Mouse (Mus musculus): ENCODE results near the gene Ifnar1.

The Ifnar1 gene

DNA sequence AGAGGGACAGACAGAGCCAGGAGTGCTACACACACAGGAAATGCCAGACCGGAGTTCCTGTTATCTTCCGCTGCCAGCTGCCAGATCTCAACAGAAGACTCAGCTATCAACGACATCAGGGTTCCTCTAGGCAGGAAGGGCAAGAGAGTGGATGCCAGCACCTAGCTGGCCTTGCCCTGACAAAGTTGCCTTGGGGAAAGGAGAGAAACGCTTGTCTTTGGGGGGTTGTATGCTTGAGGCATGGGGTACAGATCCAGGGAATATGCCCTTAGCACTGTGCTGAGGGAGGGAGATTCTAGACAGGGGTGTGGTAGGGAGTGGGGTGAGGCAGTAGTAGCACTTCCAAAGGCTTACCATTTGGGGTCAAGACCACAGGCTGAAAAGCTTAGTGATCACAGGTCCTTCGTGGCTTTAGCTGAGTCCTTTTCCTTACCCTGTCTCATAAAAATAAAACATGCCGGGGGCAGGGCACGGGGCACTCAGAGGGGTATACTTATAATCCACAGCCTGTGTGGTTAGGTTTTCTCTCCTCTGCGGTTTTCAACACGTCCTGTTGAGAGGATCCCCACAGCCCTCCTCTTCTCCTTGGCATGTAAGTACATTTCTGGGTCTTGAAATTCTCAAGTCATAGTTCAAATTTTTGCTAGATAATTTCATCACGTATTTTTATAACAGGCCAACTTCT, 60.7 kb downstream of the Ifnar1 start:
- DNase-seq = no peak

- no peak for DNase-seq
Observed at GRCm38 (mm10) chr16:91546391-91546835, 61.4 kb downstream of the Ifnar1 start.

DNA sequence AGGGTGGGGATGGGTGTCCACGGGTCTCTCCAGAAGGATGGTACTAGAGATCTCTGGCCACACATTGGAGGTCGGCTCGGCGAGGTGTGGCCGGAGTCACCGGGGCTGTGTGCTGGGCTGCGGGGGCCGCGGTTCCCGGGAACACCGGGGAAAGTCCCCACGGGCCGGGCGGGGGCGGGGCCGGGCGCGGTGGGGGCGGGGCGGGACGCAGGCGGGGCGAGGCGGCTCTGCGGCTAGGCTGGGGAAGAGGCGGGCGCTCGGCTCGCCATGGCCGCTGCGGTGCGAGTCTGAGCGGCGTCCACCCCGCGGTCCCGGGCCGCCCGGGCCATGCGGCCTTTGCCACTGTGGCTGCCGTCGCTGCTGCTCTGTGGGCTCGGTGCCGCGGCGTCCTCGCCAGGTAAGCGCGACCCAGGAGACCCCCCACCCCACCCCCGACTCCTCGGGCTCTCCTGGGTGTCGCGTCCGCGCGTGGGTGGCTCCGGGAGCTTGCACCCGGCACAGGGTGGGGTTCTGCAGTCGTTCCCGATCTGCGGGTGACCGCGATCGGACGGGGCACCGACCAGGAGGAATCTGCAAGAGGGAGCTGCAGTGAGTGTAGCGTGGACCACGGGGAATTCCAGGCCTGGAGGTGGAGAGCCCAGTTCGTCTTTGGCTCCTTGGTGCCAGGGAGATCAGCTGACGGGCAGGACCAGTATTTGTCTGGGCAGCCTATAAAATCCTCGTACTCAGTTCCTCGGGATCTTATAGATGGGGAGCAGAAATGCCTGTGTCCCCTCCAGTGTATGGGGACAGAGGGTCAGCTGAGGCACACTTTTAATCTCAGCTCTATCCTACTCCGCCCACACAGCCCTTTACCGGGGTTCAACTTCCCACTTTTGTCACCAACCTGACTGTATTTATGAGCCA, 62.1 kb downstream of the Ifnar1 start, which contains the start of gene Ifngr2:
Ifngr2 (plus strand) TSS at position 237 of the 906 bp plus-strand sequence.
- DNase-seq = peak; percentile 50

DNA sequence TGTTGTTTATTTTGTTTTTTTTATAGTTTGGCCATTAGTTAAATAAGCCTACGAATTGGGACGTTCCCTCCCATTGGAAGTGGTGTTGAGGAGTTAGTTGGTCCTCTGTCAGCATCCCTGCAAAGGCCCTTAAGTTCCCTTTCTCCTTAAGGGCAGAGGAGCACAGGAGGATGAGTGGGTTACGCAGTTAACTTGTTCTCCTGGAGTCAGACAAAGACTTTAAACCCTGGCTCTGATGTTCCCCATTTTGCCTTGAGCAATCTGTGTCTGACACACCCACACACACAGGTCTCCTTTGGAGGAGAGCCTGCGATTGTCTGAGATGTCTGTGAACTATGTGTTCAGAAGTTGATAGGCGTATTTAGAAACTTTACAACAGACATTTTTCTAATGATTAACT, 62.9 kb downstream of the Ifnar1 start:
- no peak for DNase-seq

DNA sequence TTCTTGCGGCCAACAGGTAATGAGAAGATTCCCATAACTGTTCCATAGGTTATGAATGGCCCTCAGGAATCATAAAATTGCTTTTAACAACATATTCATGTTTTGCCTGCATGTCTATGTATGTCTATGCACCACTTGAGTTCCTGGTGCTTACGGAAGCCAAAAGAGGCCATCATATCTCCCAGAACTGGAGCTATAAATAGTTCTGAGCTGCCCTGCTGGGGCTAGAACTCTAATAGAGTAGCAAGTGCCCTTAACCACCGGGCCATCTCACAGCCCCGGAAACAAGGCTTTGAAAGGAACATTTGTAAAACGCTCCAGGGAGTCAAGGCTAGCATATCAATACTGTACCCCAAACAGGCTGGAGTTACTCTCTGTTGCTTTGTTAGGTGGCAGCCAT, 63.5 kb downstream of the Ifnar1 start:
- no peak for DNase-seq

GRCm38 (mm10) chr16:91548996-91549395, 64.0 kb downstream of the Ifnar1 start:
- no peak for DNase-seq

DNA sequence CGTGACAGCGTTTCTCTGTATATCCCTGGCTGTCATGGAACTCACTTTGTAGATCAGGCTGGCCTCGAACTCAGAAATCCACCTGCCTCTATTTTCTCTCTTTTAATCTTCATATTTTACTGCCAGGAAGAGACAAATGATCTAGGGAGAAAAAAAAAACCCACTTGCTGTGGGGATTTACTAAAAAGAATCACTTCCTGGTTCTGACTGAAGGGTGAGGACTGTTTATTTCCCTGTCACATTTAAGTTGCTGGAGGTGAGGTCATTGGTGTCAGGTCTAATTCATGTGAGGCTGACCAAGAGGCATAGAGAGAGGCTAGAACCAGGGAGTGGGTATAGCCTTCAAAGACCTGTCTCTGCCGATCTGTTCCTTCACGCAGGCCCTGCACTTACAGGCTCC, 64.6 kb downstream of the Ifnar1 start:
- DNase-seq = no peak

DNA sequence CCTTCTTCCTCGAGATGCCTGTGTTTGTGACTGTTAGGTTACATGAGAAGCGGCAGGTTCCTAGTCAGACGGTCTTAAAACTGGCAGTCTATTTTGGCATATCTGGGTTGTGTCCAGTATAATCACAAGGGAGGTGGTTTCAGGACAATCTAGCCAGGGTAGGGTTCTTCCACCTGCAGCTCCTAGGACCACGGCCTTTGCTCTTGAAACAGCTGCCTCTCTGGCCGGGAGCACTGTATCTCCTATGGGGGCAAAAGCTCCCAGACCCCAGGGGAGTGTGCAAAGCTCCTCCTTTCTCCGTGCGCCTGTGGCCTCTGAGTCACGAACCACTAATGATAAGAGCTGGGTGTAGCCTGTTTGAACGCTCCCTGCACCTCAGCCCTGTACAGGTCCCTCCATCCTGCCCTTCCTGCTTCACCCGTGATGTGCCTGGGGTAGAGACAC, 66.1 kb downstream of the Ifnar1 start:
- DNase-seq = no peak

- DNase-seq = no peak
Observed at GRCm38 (mm10) chr16:91552072-91552471, 67.0 kb downstream of the Ifnar1 start.

- peak; percentile 61 for DNase-seq
Observed at GRCm38 (mm10) chr16:91553625-91554024, 68.6 kb downstream of the Ifnar1 start.

- DNase-seq = no peak
Observed at GRCm38 (mm10) chr16:91555017-91555605, 70.1 kb downstream of the Ifnar1 start.

GRCm38 (mm10) chr16:91556659-91557058, 71.6 kb downstream of the Ifnar1 start:
- no peak for DNase-seq

Measured in kidney, adult 11 months (tissue).